Mouse (Mus musculus) ES-E14 (cell line): Measurements from ENCODE around the gene Dnah7c.

Experiments
- HCFC1 ChIP-seq: IDR thresholded peaks from 2 replicates; pipeline ENCODE4 v1.6.1; 2012; ENCODE audit warnings: low read length, inconsistent platforms, borderline replicate concordance; ENCODE audit not compliant: insufficient read depth
- MAFK ChIP-seq: IDR thresholded peaks from 2 replicates; pipeline ENCODE4 v1.6.1; 2014; ENCODE audit warnings: mild to moderate bottlenecking, low read depth, low read length, inconsistent platforms; ENCODE audit not compliant: insufficient read depth
- ZC3H11A ChIP-seq: IDR thresholded peaks from 2 replicates; pipeline ENCODE4 v1.6.1; 2012; ENCODE audit warnings: low read depth, mild to moderate bottlenecking, inconsistent platforms, low read length, borderline replicate concordance
- ZNF384 ChIP-seq: IDR thresholded peaks from 2 replicates; pipeline ENCODE4 v1.6.1; 2012; ENCODE audit warnings: low read depth, low read length, inconsistent platforms

- no peak for TF ChIP-seq ZNF384
- TF ChIP-seq HCFC1, result no peak
- TF ChIP-seq MAFK, result no peak
- TF ChIP-seq ZC3H11A, result no peak
These were observed 419.8 kb downstream of the Dnah7c start for GRCm38 (mm10) chr1:46845221-46845620.
